Mouse (Mus musculus) midbrain, embryonic 11.5 days (tissue): ENCODE data around the gene Lmbrd1. TPM values are rescaled to one million over a fixed set of nuclear protein-coding genes. Genes with fewer than 3 reads are reported as not detected.
"Not testable (repeated sequence)": the region's sequence is repeated elsewhere in the genome, so short reads cannot be mapped to it uniquely, and the experiment has no call there.

ENCODE experiments used
- ATAC-seq: fragments of 200-750 bp; cut with Nextera tagmentation; 2 replicates; pipeline ENCODE4 v1.8.0; 2017; ENCODE audit warnings: moderate TSS enrichment, moderate library complexity; ENCODE audit not compliant: low FRiP score
- DNase-seq: peaks from one replicate; pipeline ENCODE4 v3.0.0; 2015; ENCODE audit warnings: low spot score; ENCODE audit errors: missing footprints
- H3K27ac ChIP-seq: fragments of 300-500 bp; sonication (generic); 2 replicates; pipeline ENCODE4 v1.5.1; 2014; ENCODE audit warnings: low read depth, low read length
- H3K27me3 ChIP-seq: fragments of 300-500 bp; sonication (generic); 2 replicates; pipeline ENCODE4 v1.6.1; 2014; ENCODE audit warnings: mild to moderate bottlenecking, low read length, moderate library complexity, mixed read lengths; ENCODE audit not compliant: control insufficient read depth, insufficient read depth
- H3K36me3 ChIP-seq: fragments of 300-500 bp; sonication (generic); 2 replicates; pipeline ENCODE4 v1.6.1; 2014; ENCODE audit warnings: mild to moderate bottlenecking, low read length, moderate library complexity, mixed read lengths; ENCODE audit not compliant: control insufficient read depth, insufficient read depth
- H3K4me1 ChIP-seq: fragments of 300-500 bp; sonication (generic); 2 replicates; pipeline ENCODE4 v1.6.1; 2014; ENCODE audit warnings: low read length; ENCODE audit not compliant: control insufficient read depth, insufficient read depth
- H3K4me2 ChIP-seq: fragments of 300-500 bp; sonication (generic); 2 replicates; pipeline ENCODE4 v1.6.1; 2014; ENCODE audit warnings: mild to moderate bottlenecking, moderate library complexity
- H3K4me3 ChIP-seq: fragments of 300-500 bp; sonication (generic); 2 replicates; pipeline ENCODE4 v1.5.1; 2014; ENCODE audit warnings: low read depth, low read length
- H3K9ac ChIP-seq: fragments of 300-500 bp; sonication (generic); 2 replicates; pipeline ENCODE4 v1.6.1; 2014; ENCODE audit warnings: low read length
- H3K9me3 ChIP-seq: fragments of 300-500 bp; sonication (generic); 2 replicates; pipeline ENCODE4 v1.6.1; 2016; ENCODE audit warnings: low read length; ENCODE audit not compliant: control insufficient read depth
- WGBS: fragments of 180-500 bp; shearing (Covaris S2); extraction: QIAGEN DNeasy Blood & Tissue Kit; methylation state at CpG from one replicate; pipeline ENCODE4 v1.1.7; 2014; 5-methylcytosine and 5-hydroxymethylcytosine counted together
- polyA plus RNA-seq: library from polyadenylated mRNA; unstranded; fragments of >200 nt; fragmentation: Nextera tagmentation; extraction: Ambion mirVana; gene quantifications from 2 replicates; pipeline ENCODE4 v1.2.1, GENCODE M21; 2014

Lmbrd1 gene
- 29.0 and 30.6 TPM in 2 replicates for polyA plus RNA-seq

DNA sequence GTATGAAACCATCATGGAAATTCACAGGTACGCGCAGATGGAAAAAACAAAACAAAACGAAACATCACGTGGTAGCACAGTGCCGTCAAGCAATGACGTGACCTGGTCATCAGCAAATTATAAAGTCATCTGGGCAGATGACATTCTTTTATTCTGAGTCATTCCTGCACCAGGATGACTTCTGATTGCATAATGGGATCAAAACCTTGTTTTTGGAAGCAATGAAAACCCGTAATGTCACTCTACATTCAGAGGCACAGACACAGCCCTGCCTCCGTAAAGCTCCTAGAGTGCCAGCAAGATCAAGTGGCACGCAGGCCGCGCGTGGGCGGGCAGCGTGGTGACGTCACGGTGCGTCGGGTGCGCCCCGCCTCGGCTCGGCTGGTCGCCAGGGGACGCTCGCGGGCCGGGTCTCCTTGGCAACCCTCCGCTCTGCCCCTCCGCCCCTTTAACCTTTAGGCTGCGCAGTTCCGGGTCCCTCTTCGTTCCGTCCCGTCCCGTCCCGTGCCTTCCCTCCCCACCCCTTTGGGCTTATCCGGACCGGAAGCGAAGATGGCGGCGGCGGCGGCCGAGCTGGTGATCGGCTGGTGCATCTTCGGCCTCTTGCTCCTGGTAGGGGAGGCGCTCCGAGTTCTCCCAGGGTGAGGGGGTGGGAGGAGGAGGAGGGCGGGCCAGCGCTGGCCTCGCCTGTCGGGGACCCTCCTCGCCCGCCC lies at the start of gene Lmbrd1:
Gene Lmbrd1 (plus strand): TSS at position 426 of the 713 bp plus-strand sequence.
- no peaks in the 10 kb centered on the region for H3K27me3 ChIP-seq
- H3K4me1 ChIP-seq, result peaks cover 6% of the 10 kb centered on the region; the same call in 1 of the 2 replicates
- H3K36me3 ChIP-seq, result no peaks in the 10 kb centered on the region
- ATAC-seq (peak; percentile 96), DNase-seq (peak; percentile 99)
- no peaks in the 10 kb centered on the region for H3K9me3 ChIP-seq
- peak within 1 kb of the TSS; percentile 80 for H3K4me3 ChIP-seq
- WGBS, result 2% methylated on average over 54 of the region's 54 CpGs
- H3K4me2 ChIP-seq, result peak within 1 kb of the TSS; percentile 63
- peak within 1 kb of the TSS; percentile 83 for H3K9ac ChIP-seq
- peak within 1 kb of the TSS; percentile 59; the same call in 1 of the 2 replicates for H3K27ac ChIP-seq

DNA sequence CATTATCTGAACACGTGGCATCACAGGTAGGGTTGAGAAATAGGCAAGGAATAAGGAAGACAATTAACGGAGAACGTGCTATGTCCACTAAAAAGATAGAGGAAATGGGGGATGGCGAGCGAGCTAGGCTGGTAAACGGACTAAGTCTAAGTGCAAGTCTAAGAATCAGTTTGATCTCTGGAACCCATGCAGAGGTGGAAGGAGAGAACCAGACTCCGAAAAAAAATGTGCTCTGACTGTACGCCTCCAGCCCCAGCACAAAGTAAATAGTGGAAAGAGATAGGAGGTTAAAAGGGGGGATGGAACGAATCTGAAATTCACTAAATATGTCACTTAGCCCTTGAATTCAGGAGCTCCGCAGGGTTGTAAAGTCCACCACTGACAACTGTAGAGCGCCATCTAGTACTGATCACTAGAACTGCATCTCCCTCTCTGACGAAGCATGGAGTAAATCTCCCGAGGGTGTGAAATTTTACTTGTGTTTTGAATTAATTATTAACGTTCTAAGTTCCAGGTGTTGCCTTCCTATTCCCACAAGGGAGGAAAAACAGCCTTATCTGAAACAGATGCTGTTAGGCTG lies 44.8 kb upstream of the Lmbrd1 start:
- 43% methylated on average over 14 of the region's 14 CpGs for whole genome bisulfite sequencing

DNA sequence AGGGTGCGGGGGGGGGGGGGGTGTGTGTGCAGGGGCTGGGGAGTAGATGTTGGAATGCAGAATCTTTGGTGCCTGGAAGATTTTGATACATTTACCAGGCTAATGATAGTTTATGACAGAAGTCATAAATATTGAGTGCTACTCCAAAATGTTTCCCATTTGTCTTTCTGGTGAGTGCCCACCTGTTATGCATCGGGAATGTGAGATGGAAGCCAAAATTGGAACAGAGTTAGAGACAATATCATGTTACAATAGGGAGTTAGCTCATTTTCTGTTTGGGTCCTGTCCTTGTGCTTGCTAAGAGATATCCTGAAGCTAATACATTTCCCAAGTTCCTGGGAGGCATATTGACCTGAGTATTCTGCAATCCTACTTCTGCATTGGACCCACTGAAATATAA lies 28.3 kb upstream of the Lmbrd1 start:
- H3K4me2 ChIP-seq, result no peak overlapping the region
- H3K9ac ChIP-seq, result no peak overlapping the region
- ATAC-seq (no peak), DNase-seq (no peak)
- H3K9me3 ChIP-seq, result no peaks in the 10 kb centered on the region
- 52% methylated on average over 2 of the region's 2 CpGs for WGBS
- no peaks in the 10 kb centered on the region for H3K36me3 ChIP-seq
- H3K27me3 ChIP-seq, result no peaks in the 10 kb centered on the region
- H3K4me3 ChIP-seq, result no peak overlapping the region
- H3K4me1 ChIP-seq, result no peaks in the 10 kb centered on the region
- H3K27ac ChIP-seq, result no peak overlapping the region

More for the DNA sequence above, 44.8 kb upstream of the Lmbrd1 start:
- Histone ChIP-seq H3K9me3 (no peaks in the 10 kb centered on the region), H3K9ac (no peak overlapping the region), H3K36me3 (no peaks in the 10 kb centered on the region), H3K27me3 (no peaks in the 10 kb centered on the region), H3K27ac (no peak overlapping the region), H3K4me3 (no peak overlapping the region), H3K4me1 (no peaks in the 10 kb centered on the region), H3K4me2 (no peak overlapping the region)
- DNase-seq, result peak; percentile 89
- ATAC-seq, result peak; percentile 24; the same call in 1 of the 2 replicates

DNA sequence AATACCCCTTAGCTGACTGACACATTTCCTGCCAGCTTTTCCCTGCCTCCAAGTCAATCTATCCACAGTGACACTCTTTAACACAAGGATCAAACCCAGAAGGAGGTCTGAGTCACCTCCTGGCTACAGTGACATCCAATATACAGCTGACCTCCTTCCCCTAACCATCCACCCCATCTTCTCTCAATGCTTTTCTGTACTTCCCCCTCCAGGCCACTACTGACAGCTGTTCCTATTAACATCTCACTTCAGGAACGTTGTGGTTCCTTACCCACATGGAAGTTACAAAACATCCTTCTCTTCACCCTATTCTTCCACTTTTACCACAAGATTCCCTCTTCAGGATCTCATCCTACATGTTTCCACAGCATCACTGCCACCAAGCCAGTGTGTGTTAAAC lies 18.5 kb upstream of the Lmbrd1 start:
- ATAC-seq (no peak), DNase-seq (no peak)
- H3K36me3 ChIP-seq, result no peaks in the 10 kb centered on the region

GRCm38 (mm10) chr1:24660662-24661061 lies 17.8 kb upstream of the Lmbrd1 start:
- not testable (repeated sequence) for H3K36me3 ChIP-seq, H3K27ac ChIP-seq, ATAC-seq, H3K4me3 ChIP-seq, H3K9me3 ChIP-seq, H3K9ac ChIP-seq, H3K4me2 ChIP-seq, H3K27me3 ChIP-seq, H3K4me1 ChIP-seq
- peak; percentile 54 for DNase-seq

More for the DNA sequence above, 18.5 kb upstream of the Lmbrd1 start:
- Histone ChIP-seq H3K4me1 (no peaks in the 10 kb centered on the region), H3K9ac (no peak overlapping the region), H3K27ac (no peak overlapping the region), H3K27me3 (no peaks in the 10 kb centered on the region), H3K4me3 (no peak overlapping the region), H3K9me3 (no peaks in the 10 kb centered on the region), H3K4me2 (no peak overlapping the region)
- 73% methylated on average over 1 of the region's 1 CpGs for WGBS

DNA sequence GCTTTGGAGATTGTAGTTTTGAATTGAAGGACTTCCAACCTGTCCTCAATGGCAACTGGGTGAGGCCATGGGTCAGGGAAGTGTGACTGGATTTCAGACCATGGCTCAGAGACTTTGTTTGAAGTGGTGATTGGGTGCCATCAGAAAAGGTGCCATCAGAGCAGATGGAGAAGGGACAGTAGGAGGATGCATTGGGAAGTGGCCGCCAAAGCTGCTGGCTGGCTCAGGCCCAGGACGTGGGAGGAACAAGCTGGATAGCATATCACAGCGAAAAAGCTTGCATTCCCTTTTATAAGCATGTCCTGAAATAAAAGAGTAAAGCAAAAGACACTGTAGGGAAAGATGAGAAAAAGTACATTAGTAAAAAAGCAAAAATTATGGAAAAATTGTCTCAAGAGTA lies 16.9 kb upstream of the Lmbrd1 start:
- DNase-seq, result no peak

GRCm38 (mm10) chr1:24664158-24664557 lies 14.3 kb upstream of the Lmbrd1 start:
- no peaks in the 10 kb centered on the region for H3K4me1 ChIP-seq

More for the DNA sequence above, 16.9 kb upstream of the Lmbrd1 start:
- Histone ChIP-seq H3K4me1 (no peaks in the 10 kb centered on the region), H3K9me3 (no peaks in the 10 kb centered on the region), H3K36me3 (no peaks in the 10 kb centered on the region), H3K27ac (no peak overlapping the region), H3K4me3 (no peak overlapping the region), H3K27me3 (no peaks in the 10 kb centered on the region), H3K9ac (no peak overlapping the region), H3K4me2 (no peak overlapping the region)
- 85% methylated on average over 3 of the region's 3 CpGs for WGBS
- ATAC-seq, result no peak

GRCm38 (mm10) chr1:24673231-24673630 lies 5.2 kb upstream of the Lmbrd1 start:
- no peak overlapping the region for H3K9ac ChIP-seq
- ATAC-seq (no peak), DNase-seq (no peak)
- H3K4me1 ChIP-seq, result no peaks in the 10 kb centered on the region
- WGBS, result 84% methylated on average over 3 of the region's 3 CpGs
- H3K4me2 ChIP-seq, result no peak overlapping the region
- H3K4me3 ChIP-seq, result no peak overlapping the region
- H3K27me3 ChIP-seq, result no peaks in the 10 kb centered on the region
- no peak overlapping the region for H3K27ac ChIP-seq
- H3K36me3 ChIP-seq, result no peaks in the 10 kb centered on the region
- no peaks in the 10 kb centered on the region for H3K9me3 ChIP-seq

More at GRCm38 (mm10) chr1:24664158-24664557, 14.3 kb upstream of the Lmbrd1 start:
- Histone ChIP-seq H3K9me3 (no peaks in the 10 kb centered on the region), H3K27ac (no peak overlapping the region), H3K27me3 (no peaks in the 10 kb centered on the region), H3K36me3 (no peaks in the 10 kb centered on the region), H3K4me2 (no peak overlapping the region), H3K9ac (no peak overlapping the region), H3K4me3 (no peak overlapping the region)
- no peak for DNase-seq
- ATAC-seq, result no peak

GRCm38 (mm10) chr1:24677706-24678105 lies 724 bp upstream of the Lmbrd1 start:
- peak; percentile 7; the same call in 1 of the 2 replicates for ATAC-seq
- DNase-seq, result no peak
- H3K9ac ChIP-seq, result peak overlapping the region; percentile 83
- no peaks in the 10 kb centered on the region for H3K36me3 ChIP-seq
- peaks cover 6% of the 10 kb centered on the region; the same call in 1 of the 2 replicates for H3K4me1 ChIP-seq
- H3K4me3 ChIP-seq, result no peak overlapping the region
- no peaks in the 10 kb centered on the region for H3K27me3 ChIP-seq
- H3K27ac ChIP-seq, result no peak overlapping the region
- H3K9me3 ChIP-seq, result no peaks in the 10 kb centered on the region
- 86% methylated on average over 9 of the region's 9 CpGs for WGBS
- peak overlapping the region; percentile 63 for H3K4me2 ChIP-seq
